Mouse (Mus musculus): ENCODE measurements around the gene Rhobtb3. TPM values are rescaled to one million over a fixed set of nuclear protein-coding genes. Genes with fewer than 3 reads are reported as not detected.
"Not testable (repeated sequence)": the region's sequence is repeated elsewhere in the genome, so short reads cannot be mapped to it uniquely, and the experiment has no call there.

Gene Rhobtb3
- polyA plus RNA-seq, 1 experiment: 0.55 TPM

DNA sequence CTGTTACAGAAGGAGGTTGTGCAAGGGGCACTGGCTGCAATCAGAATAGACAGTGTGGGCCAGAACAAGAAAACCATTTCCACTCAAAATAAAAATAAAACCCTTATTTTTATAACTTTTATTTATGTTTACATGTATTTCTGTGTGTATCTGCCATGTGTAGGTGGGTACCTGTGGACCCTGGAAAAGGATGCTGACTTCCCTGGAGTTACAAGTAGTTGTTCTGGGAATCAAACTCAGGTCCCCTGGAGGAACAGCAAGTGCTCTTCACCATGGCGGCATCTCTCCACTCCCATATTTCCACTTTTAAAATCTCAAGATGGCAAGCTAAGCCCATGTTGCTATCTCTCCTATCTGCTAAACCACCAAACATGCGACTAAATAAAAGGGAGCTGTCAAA lies 13.1 kb downstream of the Rhobtb3 start:
- H3K4me1 ChIP-seq (ENCODE audit: control insufficient read depth, insufficient read depth, low read length): peaks cover 6% of the 10 kb centered on the region; the same call in 1 of the 2 replicates
- TF ChIP-seq POLR2A (IDR thresholded peaks at IDR 0.05; ENCODE audit: borderline replicate concordance, low read depth, low read length) (no peak), CTCF (IDR thresholded peaks at IDR 0.05; ENCODE audit: low read depth, low read length) (no peak)
- H3K27ac ChIP-seq (ENCODE audit: insufficient read depth, low read depth, low read length): no peak overlapping the region
- no peak overlapping the region for H3K4me3 ChIP-seq (ENCODE audit: insufficient read depth, low read length)

DNA sequence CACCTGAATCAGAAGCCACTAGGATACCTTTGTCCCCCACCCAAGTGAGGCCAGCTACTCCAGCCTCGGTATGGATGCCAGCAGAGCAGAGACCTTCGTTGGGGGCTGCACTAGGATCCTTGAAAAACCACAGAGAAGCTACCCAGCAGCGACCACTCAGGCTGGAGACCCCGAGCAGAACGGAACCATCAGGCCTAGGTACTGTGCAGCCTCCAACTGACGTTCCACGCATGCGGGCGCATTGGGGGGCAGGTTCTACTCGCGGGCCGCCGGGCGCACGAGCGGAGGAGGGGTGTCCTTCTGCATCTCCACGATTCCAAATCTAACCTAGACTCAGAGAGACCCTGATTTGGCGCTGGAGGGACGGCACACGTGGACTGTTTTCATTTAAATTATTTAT lies 13.7 kb downstream of the Rhobtb3 start:
- Histone ChIP-seq H3K4me3 (ENCODE audit: insufficient read depth, low read length) (no peak overlapping the region), H3K27ac (ENCODE audit: insufficient read depth, low read depth, low read length) (no peak overlapping the region), H3K4me1 (ENCODE audit: control insufficient read depth, insufficient read depth, low read length) (peaks cover 6% of the 10 kb centered on the region; the same call in 1 of the 2 replicates)
- TF ChIP-seq POLR2A (IDR thresholded peaks at IDR 0.05; ENCODE audit: borderline replicate concordance, low read depth, low read length) (no peak), CTCF (IDR thresholded peaks at IDR 0.05; ENCODE audit: low read depth, low read length) (no peak)

- H3K4me3 ChIP-seq (ENCODE audit: insufficient read depth, low read length); H3K27ac ChIP-seq (ENCODE audit: insufficient read depth, low read depth, low read length); H3K4me1 ChIP-seq (ENCODE audit: control insufficient read depth, insufficient read depth, low read length): not testable (repeated sequence)
Measured at GRCm38 (mm10) chr13:75929071-75929470, 14.7 kb downstream of the Rhobtb3 start.

DNA sequence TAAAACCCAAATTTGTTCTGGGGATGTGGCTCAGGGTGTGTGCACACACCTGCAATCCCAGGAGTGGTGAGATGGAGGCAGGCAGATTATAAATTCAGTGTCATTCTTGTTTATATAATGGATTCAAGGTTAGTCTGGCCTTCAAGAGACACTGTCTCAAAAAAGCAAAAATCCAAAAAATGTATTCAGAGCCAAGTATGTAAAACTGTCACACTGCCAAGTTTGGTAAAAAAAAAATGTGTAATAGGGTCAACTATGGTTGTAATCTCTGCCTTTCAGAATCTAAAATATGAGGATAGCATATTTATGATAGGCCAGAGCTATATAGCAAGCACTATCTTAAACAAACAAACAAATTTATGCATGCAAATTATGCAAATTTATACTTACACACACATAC lies 15.8 kb downstream of the Rhobtb3 start:
- no peak for TF ChIP-seq POLR2A (IDR thresholded peaks at IDR 0.05; ENCODE audit: borderline replicate concordance, low read depth, low read length)
- no peak for TF ChIP-seq CTCF (IDR thresholded peaks at IDR 0.05; ENCODE audit: low read depth, low read length)
- Histone ChIP-seq H3K4me3 (ENCODE audit: insufficient read depth, low read length) (no peak overlapping the region), H3K4me1 (ENCODE audit: control insufficient read depth, insufficient read depth, low read length) (peaks cover 6% of the 10 kb centered on the region; the same call in 1 of the 2 replicates), H3K27ac (ENCODE audit: insufficient read depth, low read depth, low read length) (no peak overlapping the region)

- Histone ChIP-seq H3K4me3 (ENCODE audit: insufficient read depth, low read length) (no peak overlapping the region), H3K27ac (ENCODE audit: insufficient read depth, low read depth, low read length) (no peak overlapping the region), H3K4me1 (ENCODE audit: control insufficient read depth, insufficient read depth, low read length) (no peaks in the 10 kb centered on the region)
- no peak for TF ChIP-seq CTCF (IDR thresholded peaks at IDR 0.05; ENCODE audit: low read depth, low read length)
- TF ChIP-seq POLR2A (IDR thresholded peaks at IDR 0.05; ENCODE audit: borderline replicate concordance, low read depth, low read length): no peak
Measured at GRCm38 (mm10) chr13:75914151-75914550, 29.6 kb downstream of the Rhobtb3 start.

- no peak overlapping the region for H3K4me3 ChIP-seq (ENCODE audit: insufficient read depth, low read length)
- H3K27ac ChIP-seq (ENCODE audit: insufficient read depth, low read depth, low read length): no peak overlapping the region
- no peak for TF ChIP-seq POLR2A (IDR thresholded peaks at IDR 0.05; ENCODE audit: borderline replicate concordance, low read depth, low read length)
- no peak for TF ChIP-seq CTCF (IDR thresholded peaks at IDR 0.05; ENCODE audit: low read depth, low read length)
Measured at GRCm38 (mm10) chr13:75908187-75908586, 35.5 kb downstream of the Rhobtb3 start.

DNA sequence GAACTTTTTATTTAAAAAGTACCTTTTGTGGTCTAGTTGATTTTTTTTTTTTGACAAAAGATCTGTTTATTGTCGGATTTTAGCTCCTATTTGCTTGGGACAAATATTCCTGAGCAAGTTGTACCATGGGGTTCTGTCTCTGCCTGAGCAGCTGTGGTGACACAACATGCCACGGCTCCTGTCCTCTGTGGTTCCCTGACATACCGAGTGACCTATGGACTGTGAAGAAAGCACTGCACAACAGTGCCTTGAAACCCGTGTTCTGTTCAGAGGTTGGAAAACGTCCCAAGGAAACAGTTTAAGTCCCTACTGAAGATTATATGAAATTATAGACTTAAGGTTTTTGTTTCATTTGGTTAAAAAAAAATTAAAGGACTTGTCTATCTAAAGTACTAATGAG lies 36.6 kb downstream of the Rhobtb3 start:
- TF ChIP-seq POLR2A (IDR thresholded peaks at IDR 0.05; ENCODE audit: borderline replicate concordance, low read depth, low read length) (no peak), CTCF (IDR thresholded peaks at IDR 0.05; ENCODE audit: low read depth, low read length) (no peak)
- Histone ChIP-seq H3K4me1 (ENCODE audit: control insufficient read depth, insufficient read depth, low read length) (no peaks in the 10 kb centered on the region), H3K27ac (ENCODE audit: insufficient read depth, low read depth, low read length) (no peak overlapping the region), H3K4me3 (ENCODE audit: insufficient read depth, low read length) (no peak overlapping the region)

More at GRCm38 (mm10) chr13:75908187-75908586, 35.5 kb downstream of the Rhobtb3 start:
- no peaks in the 10 kb centered on the region for H3K4me1 ChIP-seq (ENCODE audit: control insufficient read depth, insufficient read depth, low read length)

GRCm38 (mm10) chr13:75904660-75905059 lies 39.1 kb downstream of the Rhobtb3 start:
- TF ChIP-seq POLR2A (IDR thresholded peaks at IDR 0.05; ENCODE audit: borderline replicate concordance, low read depth, low read length): no peak
- no peak for TF ChIP-seq CTCF (IDR thresholded peaks at IDR 0.05; ENCODE audit: low read depth, low read length)
- H3K4me1 ChIP-seq (ENCODE audit: control insufficient read depth, insufficient read depth, low read length): no peaks in the 10 kb centered on the region
- no peak overlapping the region for H3K27ac ChIP-seq (ENCODE audit: insufficient read depth, low read depth, low read length)
- no peak overlapping the region for H3K4me3 ChIP-seq (ENCODE audit: insufficient read depth, low read length)

DNA sequence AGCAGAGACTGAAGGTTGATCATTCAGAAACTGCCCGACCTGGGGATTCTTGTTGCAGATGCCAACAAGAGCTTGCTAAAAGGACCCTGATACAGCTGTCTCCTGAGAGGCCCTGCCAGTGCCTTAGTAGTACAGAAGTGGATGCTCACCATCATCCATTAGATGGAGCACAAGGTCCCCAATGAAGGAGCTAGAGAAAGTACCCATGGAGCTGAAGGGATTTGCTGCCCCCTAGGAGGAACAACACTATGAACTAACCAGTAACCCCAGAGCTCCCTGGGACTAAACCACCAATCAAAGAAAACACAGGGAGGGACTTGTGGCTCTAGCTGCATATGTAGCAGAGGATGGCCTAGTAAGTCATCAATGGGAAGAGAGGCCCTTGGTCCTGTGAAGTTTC lies 42.8 kb downstream of the Rhobtb3 start:
- not testable (repeated sequence) for H3K4me1 ChIP-seq (ENCODE audit: control insufficient read depth, insufficient read depth, low read length); H3K27ac ChIP-seq (ENCODE audit: insufficient read depth, low read depth, low read length); H3K4me3 ChIP-seq (ENCODE audit: insufficient read depth, low read length)

- Histone ChIP-seq H3K4me3 (ENCODE audit: insufficient read depth, low read length) (no peak overlapping the region), H3K27ac (ENCODE audit: insufficient read depth, low read depth, low read length) (no peak overlapping the region), H3K4me1 (ENCODE audit: control insufficient read depth, insufficient read depth, low read length) (peaks cover 7% of the 10 kb centered on the region)
- TF ChIP-seq POLR2A (IDR thresholded peaks at IDR 0.05; ENCODE audit: borderline replicate concordance, low read depth, low read length) (no peak), CTCF (IDR thresholded peaks at IDR 0.05; ENCODE audit: low read depth, low read length) (no peak)
Measured at GRCm38 (mm10) chr13:75892876-75893275, 50.8 kb downstream of the Rhobtb3 start.

DNA sequence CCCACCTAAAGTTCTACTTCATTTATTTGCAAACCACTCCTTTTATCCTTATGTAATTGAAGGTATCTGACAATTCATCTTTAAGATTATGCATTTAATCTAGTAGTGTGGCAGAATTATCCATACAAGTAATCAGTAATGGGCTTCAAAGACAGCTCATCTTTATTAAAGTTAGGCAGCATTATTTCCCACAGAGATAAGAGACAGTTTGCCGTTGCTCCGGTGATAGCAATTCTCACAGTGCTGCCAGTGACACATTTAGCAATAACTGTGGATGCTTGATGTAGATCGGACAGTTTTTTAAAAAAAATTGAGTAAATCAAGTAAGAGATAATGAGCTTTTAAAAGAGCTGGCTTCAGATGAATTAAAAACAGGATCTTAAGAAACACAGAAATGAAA lies 51.4 kb downstream of the Rhobtb3 start:
- H3K4me1 ChIP-seq (ENCODE audit: control insufficient read depth, insufficient read depth, low read length): peaks cover 7% of the 10 kb centered on the region
- no peak overlapping the region for H3K27ac ChIP-seq (ENCODE audit: insufficient read depth, low read depth, low read length)
- TF ChIP-seq CTCF (IDR thresholded peaks at IDR 0.05; ENCODE audit: low read depth, low read length): no peak
- TF ChIP-seq POLR2A (IDR thresholded peaks at IDR 0.05; ENCODE audit: borderline replicate concordance, low read depth, low read length): no peak
- H3K4me3 ChIP-seq (ENCODE audit: insufficient read depth, low read length): no peak overlapping the region

All from bone marrow macrophage, adult 2 months (primary cell).